Mouse (Mus musculus) liver, embryonic 16.5 days (tissue): ENCODE results near the gene Thsd4. TPM values are rescaled to one million over a fixed set of nuclear protein-coding genes. Genes with fewer than 3 reads are reported as not detected.

Experiments
- ATAC-seq: fragments of 200-750 bp; cut with Nextera tagmentation; 2 replicates; pipeline ENCODE4 v1.8.0; 2017; ENCODE audit warnings: low read depth, mild to moderate bottlenecking, moderate number of reproducible peaks, moderate library complexity
- H3K27ac ChIP-seq: fragments of 300-500 bp; sonication (generic); 2 replicates; pipeline ENCODE4 v1.5.1; 2014; ENCODE audit warnings: mild to moderate bottlenecking, low read length
- H3K27me3 ChIP-seq: fragments of 300-500 bp; sonication (generic); 2 replicates; pipeline ENCODE4 v1.6.1; 2014; ENCODE audit warnings: low read depth, low read length, mixed read lengths; ENCODE audit not compliant: control insufficient read depth, insufficient read depth
- H3K36me3 ChIP-seq: fragments of 300-500 bp; sonication (generic); 2 replicates; pipeline ENCODE4 v1.6.1; 2014; ENCODE audit warnings: mild to moderate bottlenecking; ENCODE audit not compliant: control insufficient read depth, insufficient read depth
- H3K4me1 ChIP-seq: fragments of 300-500 bp; sonication (generic); 2 replicates; pipeline ENCODE4 v1.6.1; 2014; ENCODE audit warnings: low read depth, low read length, mixed read lengths; ENCODE audit not compliant: control insufficient read depth
- H3K4me2 ChIP-seq: fragments of 300-500 bp; sonication (generic); 2 replicates; pipeline ENCODE4 v1.6.1; 2014; ENCODE audit warnings: low read depth, low read length, mixed read lengths
- H3K4me3 ChIP-seq: fragments of 300-500 bp; sonication (generic); 2 replicates; pipeline ENCODE4 v1.5.1; 2014; ENCODE audit warnings: low read depth, mild to moderate bottlenecking, low read length
- H3K9ac ChIP-seq: fragments of 300-500 bp; sonication (generic); 2 replicates; pipeline ENCODE4 v1.6.1; 2014; ENCODE audit warnings: low read depth, low read length
- H3K9me3 ChIP-seq: fragments of 300-500 bp; sonication (generic); replicated peaks from 2 replicates; pipeline ENCODE4 v1.6.1; 2016; ENCODE audit warnings: low read length; ENCODE audit not compliant: control insufficient read depth
- WGBS: fragments of 180-500 bp; shearing (Covaris S2); extraction: QIAGEN DNeasy Blood & Tissue Kit; methylation state at CpG from one replicate; pipeline ENCODE4 v1.1.7; 2014; ENCODE audit not compliant: insufficient replicate concordance; 5-methylcytosine and 5-hydroxymethylcytosine counted together
- polyA plus RNA-seq: library from polyadenylated mRNA; unstranded; fragments of >200 nt; fragmentation: Nextera tagmentation; extraction: Ambion mirVana; gene quantifications from 2 replicates; pipeline ENCODE4 v1.2.1, GENCODE M21; 2015

Gene Thsd4
- polyA plus RNA-seq, 1 experiment from 2014 or later: 1.1 TPM

- ATAC-seq: no peak
- WGBS: 67% methylated on average over 5 of the region's 5 CpGs
- no peak overlapping the region for H3K9ac ChIP-seq
These were observed 465.7 kb downstream of the Thsd4 start for GRCm38 (mm10) chr9:60056131-60056530.

GRCm38 (mm10) chr9:60054951-60055350 lies 466.9 kb downstream of the Thsd4 start:
- Histone ChIP-seq H3K9me3 (no peaks in the 10 kb centered on the region), H3K36me3 (no peaks in the 10 kb centered on the region), H3K9ac (no peak overlapping the region), H3K4me2 (no peak overlapping the region), H3K4me3 (no peak overlapping the region), H3K4me1 (no peaks in the 10 kb centered on the region), H3K27me3 (no peaks in the 10 kb centered on the region), H3K27ac (no peak overlapping the region)
- ATAC-seq: no peak
- 42% methylated on average over 5 of the region's 5 CpGs for WGBS

More at GRCm38 (mm10) chr9:60056131-60056530, 465.7 kb downstream of the Thsd4 start:
- Histone ChIP-seq H3K27ac (no peak overlapping the region), H3K9me3 (no peaks in the 10 kb centered on the region), H3K4me2 (no peak overlapping the region), H3K27me3 (no peaks in the 10 kb centered on the region), H3K4me3 (no peak overlapping the region), H3K4me1 (no peaks in the 10 kb centered on the region), H3K36me3 (no peaks in the 10 kb centered on the region)

GRCm38 (mm10) chr9:60053117-60053516 lies 468.7 kb downstream of the Thsd4 start:
- Histone ChIP-seq H3K4me3 (no peak overlapping the region), H3K4me2 (no peak overlapping the region), H3K9ac (no peak overlapping the region), H3K4me1 (no peaks in the 10 kb centered on the region), H3K27ac (no peak overlapping the region), H3K9me3 (no peaks in the 10 kb centered on the region), H3K27me3 (no peaks in the 10 kb centered on the region), H3K36me3 (no peaks in the 10 kb centered on the region)
- ATAC-seq: no peak
- 61% methylated on average over 5 of the region's 5 CpGs for WGBS

GRCm38 (mm10) chr9:60052415-60052814 lies 469.4 kb downstream of the Thsd4 start:
- no peaks in the 10 kb centered on the region for H3K4me1 ChIP-seq
- H3K4me2 ChIP-seq: no peak overlapping the region
- 62% methylated on average over 4 of the region's 4 CpGs for WGBS
- H3K9me3 ChIP-seq: no peaks in the 10 kb centered on the region
- no peak overlapping the region for H3K27ac ChIP-seq
- H3K9ac ChIP-seq: no peak overlapping the region
- no peak for ATAC-seq
- H3K36me3 ChIP-seq: no peaks in the 10 kb centered on the region
- H3K27me3 ChIP-seq: no peaks in the 10 kb centered on the region
- no peak overlapping the region for H3K4me3 ChIP-seq

GRCm38 (mm10) chr9:60043175-60043574 lies 478.7 kb downstream of the Thsd4 start:
- WGBS: 48% methylated on average over 1 of the region's 1 CpGs
- Histone ChIP-seq H3K4me3 (no peak overlapping the region), H3K9ac (no peak overlapping the region), H3K27me3 (no peaks in the 10 kb centered on the region), H3K9me3 (no peaks in the 10 kb centered on the region; the same call in 1 of the 2 replicates), H3K36me3 (no peaks in the 10 kb centered on the region), H3K4me2 (no peak overlapping the region), H3K27ac (no peak overlapping the region), H3K4me1 (no peaks in the 10 kb centered on the region)
- no peak for ATAC-seq

- WGBS: 61% methylated on average over 4 of the region's 4 CpGs
- no peak for ATAC-seq
- Histone ChIP-seq H3K4me3 (no peak overlapping the region), H3K27ac (no peak overlapping the region), H3K4me2 (no peak overlapping the region), H3K9ac (no peak overlapping the region), H3K27me3 (no peaks in the 10 kb centered on the region), H3K4me1 (no peaks in the 10 kb centered on the region), H3K36me3 (no peaks in the 10 kb centered on the region), H3K9me3 (no peaks in the 10 kb centered on the region)
These were observed 487.0 kb downstream of the Thsd4 start for GRCm38 (mm10) chr9:60034883-60035282.

GRCm38 (mm10) chr9:60027234-60027633 lies 494.6 kb downstream of the Thsd4 start:
- Histone ChIP-seq H3K4me1 (no peaks in the 10 kb centered on the region; the same call in 1 of the 2 replicates), H3K27me3 (no peaks in the 10 kb centered on the region), H3K9ac (no peak overlapping the region), H3K27ac (no peak overlapping the region), H3K4me2 (no peak overlapping the region), H3K9me3 (no peaks in the 10 kb centered on the region), H3K36me3 (no peaks in the 10 kb centered on the region), H3K4me3 (no peak overlapping the region)
- no peak for ATAC-seq
- WGBS: 65% methylated on average over 4 of the region's 4 CpGs

GRCm38 (mm10) chr9:60026795-60027194 lies 495.1 kb downstream of the Thsd4 start:
- ATAC-seq: no peak
- H3K27ac ChIP-seq: no peak overlapping the region
- H3K27me3 ChIP-seq: no peaks in the 10 kb centered on the region
- WGBS: 46% methylated on average over 2 of the region's 2 CpGs
- H3K36me3 ChIP-seq: no peaks in the 10 kb centered on the region
- H3K9ac ChIP-seq: no peak overlapping the region
- no peak overlapping the region for H3K4me3 ChIP-seq
- H3K4me2 ChIP-seq: no peak overlapping the region
- H3K4me1 ChIP-seq: no peaks in the 10 kb centered on the region; the same call in 1 of the 2 replicates
- H3K9me3 ChIP-seq: no peaks in the 10 kb centered on the region

- no peaks in the 10 kb centered on the region for H3K36me3 ChIP-seq
- no peak for ATAC-seq
- no peak overlapping the region for H3K27ac ChIP-seq
- H3K4me1 ChIP-seq: no peaks in the 10 kb centered on the region; the same call in 1 of the 2 replicates
- no peaks in the 10 kb centered on the region for H3K27me3 ChIP-seq
- no peak overlapping the region for H3K4me2 ChIP-seq
- WGBS: 60% methylated on average over 6 of the region's 6 CpGs
- H3K4me3 ChIP-seq: no peak overlapping the region
- no peak overlapping the region for H3K9ac ChIP-seq
- H3K9me3 ChIP-seq: no peaks in the 10 kb centered on the region
These were observed 495.9 kb downstream of the Thsd4 start for GRCm38 (mm10) chr9:60025919-60026318.
